Mouse (Mus musculus): ENCODE results near the gene 4931406P16Rik. TPM values are rescaled to one million over a fixed set of nuclear protein-coding genes. Genes with fewer than 3 reads are reported as not detected.
A peak's percentile ranks its signal among the peaks of the same experiment; 100 is the strongest.
"Not testable (repeated sequence)": the region's sequence is repeated elsewhere in the genome, so short reads cannot be mapped to it uniquely, and the experiment has no call there.

The 4931406P16Rik gene
- polyA plus RNA-seq, 1 experiment: 32.0 TPM

DNA sequence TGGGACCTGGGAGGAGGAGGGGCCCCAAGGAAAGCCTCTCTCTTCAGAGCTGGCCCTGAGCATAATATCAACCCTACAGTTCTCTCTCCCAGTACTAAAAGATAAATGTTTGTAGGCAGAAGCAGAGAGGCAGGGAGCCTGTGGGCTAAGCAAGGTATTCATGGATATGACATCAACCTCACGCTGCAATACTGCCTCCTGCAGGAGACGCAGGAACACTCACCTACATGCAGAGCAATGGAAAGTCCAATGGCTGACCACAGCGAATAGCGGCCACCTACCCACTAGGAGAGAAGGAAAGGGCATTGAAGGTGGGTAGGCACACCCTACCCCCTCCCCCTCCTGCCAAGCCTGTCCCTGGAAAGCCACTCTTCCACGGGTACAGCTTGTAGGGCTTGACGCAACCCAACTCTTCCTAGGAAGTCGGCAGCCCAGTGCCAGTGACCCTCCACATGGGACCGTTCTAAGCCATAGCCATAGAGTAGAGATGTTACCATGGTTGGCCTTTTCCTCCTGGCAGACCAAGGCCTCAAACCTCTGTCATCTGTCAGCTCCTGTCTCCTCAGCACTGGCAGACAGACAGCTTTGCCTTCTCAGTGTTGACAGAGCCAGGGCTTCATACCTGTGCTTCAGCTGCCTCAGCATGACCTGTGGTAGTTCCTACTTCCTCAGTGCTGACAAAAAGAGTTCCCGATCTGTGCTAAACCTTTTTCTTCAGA, 105.2 kb downstream of the 4931406P16Rik start:
- H3K27ac ChIP-seq (ENCODE audit: insufficient read depth, low read length): no peak overlapping the region
- H3K4me3 ChIP-seq (ENCODE audit: insufficient read depth, low read length): no peak overlapping the region
- H3K4me1 ChIP-seq (ENCODE audit: control insufficient read depth, insufficient read depth, low read length): no peaks in the 10 kb centered on the region
- TF ChIP-seq CTCF (IDR thresholded peaks at IDR 0.05; ENCODE audit: extremely low read depth, insufficient read depth, low read length): peak; percentile 22; the same call in 1 of the 2 replicates
- TF ChIP-seq POLR2A (IDR thresholded peaks at IDR 0.05; ENCODE audit: extremely low read depth, insufficient read depth, low read length): no peak

DNA sequence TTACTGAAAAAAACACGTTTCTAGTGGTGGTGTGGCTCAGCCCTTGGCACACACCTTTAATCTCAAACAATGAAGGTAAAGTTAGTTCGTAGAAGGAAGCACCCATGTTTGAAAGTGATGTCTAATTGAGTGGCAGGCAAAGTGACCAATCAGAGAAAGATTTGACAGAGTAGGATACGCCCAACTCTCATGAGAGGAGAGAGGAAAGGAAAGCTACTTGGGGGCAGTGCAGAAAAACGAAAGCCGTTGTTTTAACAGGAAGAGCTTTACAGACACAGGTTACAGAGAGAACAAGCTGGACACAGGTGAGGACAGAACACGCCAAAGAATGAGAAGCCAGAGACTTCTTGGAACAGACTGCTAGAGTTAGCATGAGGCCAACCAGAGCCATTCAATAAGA, 107.0 kb downstream of the 4931406P16Rik start:
- H3K4me1 ChIP-seq (ENCODE audit: control insufficient read depth, insufficient read depth, low read length): no peaks in the 10 kb centered on the region
- TF ChIP-seq POLR2A (IDR thresholded peaks at IDR 0.05; ENCODE audit: extremely low read depth, insufficient read depth, low read length) (no peak), CTCF (IDR thresholded peaks at IDR 0.05; ENCODE audit: extremely low read depth, insufficient read depth, low read length) (no peak)
- H3K4me3 ChIP-seq (ENCODE audit: insufficient read depth, low read length): no peak overlapping the region
- no peak overlapping the region for H3K27ac ChIP-seq (ENCODE audit: insufficient read depth, low read length)

- not testable (repeated sequence) for H3K4me3 ChIP-seq (ENCODE audit: insufficient read depth, low read length); H3K4me1 ChIP-seq (ENCODE audit: control insufficient read depth, insufficient read depth, low read length); H3K27ac ChIP-seq (ENCODE audit: insufficient read depth, low read length)
Observed at GRCm38 (mm10) chr7:34202147-34202546, 111.2 kb downstream of the 4931406P16Rik start.

- no peak overlapping the region for H3K4me3 ChIP-seq (ENCODE audit: insufficient read depth, low read length)
- H3K27ac ChIP-seq (ENCODE audit: insufficient read depth, low read length): no peak overlapping the region
- TF ChIP-seq POLR2A (IDR thresholded peaks at IDR 0.05; ENCODE audit: extremely low read depth, insufficient read depth, low read length): no peak
- TF ChIP-seq CTCF (IDR thresholded peaks at IDR 0.05; ENCODE audit: extremely low read depth, insufficient read depth, low read length): no peak
- no peaks in the 10 kb centered on the region for H3K4me1 ChIP-seq (ENCODE audit: control insufficient read depth, insufficient read depth, low read length)
Observed at GRCm38 (mm10) chr7:34200829-34201228, 112.5 kb downstream of the 4931406P16Rik start.

- Histone ChIP-seq H3K4me3 (ENCODE audit: insufficient read depth, low read length) (no peak overlapping the region), H3K4me1 (ENCODE audit: control insufficient read depth, insufficient read depth, low read length) (no peaks in the 10 kb centered on the region)
- peak; percentile 23; the same call in 1 of the 2 replicates for TF ChIP-seq CTCF (IDR thresholded peaks at IDR 0.05; ENCODE audit: extremely low read depth, insufficient read depth, low read length)
- no peak for TF ChIP-seq POLR2A (IDR thresholded peaks at IDR 0.05; ENCODE audit: extremely low read depth, insufficient read depth, low read length)
Observed at GRCm38 (mm10) chr7:34198346-34198745, 115.0 kb downstream of the 4931406P16Rik start.

GRCm38 (mm10) chr7:34196132-34197128, 116.9 kb downstream of the 4931406P16Rik start, which contains the start of gene Pdcd2l:
Gene Pdcd2l, minus strand, starts transcription at chr7:34196661.
- TF ChIP-seq CTCF (IDR thresholded peaks at IDR 0.05; ENCODE audit: extremely low read depth, insufficient read depth, low read length): no peak
- TF ChIP-seq POLR2A (IDR thresholded peaks at IDR 0.05; ENCODE audit: extremely low read depth, insufficient read depth, low read length): peak; percentile 63; the same call in 1 of the 2 replicates
- H3K4me1 ChIP-seq (ENCODE audit: control insufficient read depth, insufficient read depth, low read length): no peaks in the 10 kb centered on the region
- H3K4me3 ChIP-seq (ENCODE audit: insufficient read depth, low read length): peak within 1 kb of the TSS; percentile 83
- no peak within 1 kb of the TSS; the same call in 1 of the 2 replicates for H3K27ac ChIP-seq (ENCODE audit: insufficient read depth, low read length)

More at GRCm38 (mm10) chr7:34198346-34198745, 115.0 kb downstream of the 4931406P16Rik start:
- H3K27ac ChIP-seq (ENCODE audit: insufficient read depth, low read length): no peak overlapping the region

DNA sequence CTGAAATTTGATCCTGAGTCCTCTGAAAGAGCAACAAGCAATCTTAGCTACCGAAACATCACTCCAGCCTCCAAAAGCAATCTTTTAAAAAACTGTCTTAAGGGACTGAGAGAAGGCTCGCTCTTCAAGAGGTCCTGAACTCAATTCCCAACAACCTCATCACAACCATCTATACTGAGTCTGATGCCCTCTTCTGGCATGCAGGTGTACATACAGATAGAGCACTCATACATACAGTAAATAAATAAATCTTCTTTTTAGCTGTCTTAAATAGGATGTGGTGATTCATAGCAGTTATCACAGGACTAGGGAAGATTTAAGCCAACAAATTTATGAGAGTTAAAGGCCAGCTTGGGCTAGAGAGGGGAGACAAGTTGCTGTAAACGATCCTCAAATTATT, 117.7 kb downstream of the 4931406P16Rik start:
- Histone ChIP-seq H3K27ac (ENCODE audit: insufficient read depth, low read length) (no peak overlapping the region), H3K4me1 (ENCODE audit: control insufficient read depth, insufficient read depth, low read length) (no peaks in the 10 kb centered on the region), H3K4me3 (ENCODE audit: insufficient read depth, low read length) (peak overlapping the region; percentile 83)
- TF ChIP-seq CTCF (IDR thresholded peaks at IDR 0.05; ENCODE audit: extremely low read depth, insufficient read depth, low read length) (no peak), POLR2A (IDR thresholded peaks at IDR 0.05; ENCODE audit: extremely low read depth, insufficient read depth, low read length) (no peak)

DNA sequence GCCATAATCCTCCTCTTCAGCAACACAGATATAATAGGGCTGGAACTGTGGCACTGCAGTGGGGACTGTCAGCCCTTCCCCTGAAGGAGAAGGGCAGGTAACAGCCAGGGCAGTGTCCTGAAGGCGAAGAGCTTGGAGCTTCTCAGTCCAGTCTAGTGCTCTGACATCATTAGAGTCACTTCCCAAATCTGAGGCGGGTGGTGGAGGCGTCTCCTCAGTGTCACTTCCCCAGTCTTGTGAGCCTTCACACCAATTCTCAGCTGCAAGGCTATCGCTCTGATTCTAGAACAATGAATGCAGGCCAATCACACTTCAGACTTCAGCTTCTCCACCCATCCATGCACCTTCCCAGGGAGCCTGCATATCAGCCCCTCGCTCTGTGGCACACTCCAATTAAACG, 120.5 kb downstream of the 4931406P16Rik start:
- no peaks in the 10 kb centered on the region for H3K4me1 ChIP-seq (ENCODE audit: control insufficient read depth, insufficient read depth, low read length)
- TF ChIP-seq CTCF (IDR thresholded peaks at IDR 0.05; ENCODE audit: extremely low read depth, insufficient read depth, low read length) (no peak), POLR2A (IDR thresholded peaks at IDR 0.05; ENCODE audit: extremely low read depth, insufficient read depth, low read length) (no peak)
- no peak overlapping the region for H3K4me3 ChIP-seq (ENCODE audit: insufficient read depth, low read length)
- H3K27ac ChIP-seq (ENCODE audit: insufficient read depth, low read length): peak overlapping the region; percentile 51; the same call in 1 of the 2 replicates

DNA sequence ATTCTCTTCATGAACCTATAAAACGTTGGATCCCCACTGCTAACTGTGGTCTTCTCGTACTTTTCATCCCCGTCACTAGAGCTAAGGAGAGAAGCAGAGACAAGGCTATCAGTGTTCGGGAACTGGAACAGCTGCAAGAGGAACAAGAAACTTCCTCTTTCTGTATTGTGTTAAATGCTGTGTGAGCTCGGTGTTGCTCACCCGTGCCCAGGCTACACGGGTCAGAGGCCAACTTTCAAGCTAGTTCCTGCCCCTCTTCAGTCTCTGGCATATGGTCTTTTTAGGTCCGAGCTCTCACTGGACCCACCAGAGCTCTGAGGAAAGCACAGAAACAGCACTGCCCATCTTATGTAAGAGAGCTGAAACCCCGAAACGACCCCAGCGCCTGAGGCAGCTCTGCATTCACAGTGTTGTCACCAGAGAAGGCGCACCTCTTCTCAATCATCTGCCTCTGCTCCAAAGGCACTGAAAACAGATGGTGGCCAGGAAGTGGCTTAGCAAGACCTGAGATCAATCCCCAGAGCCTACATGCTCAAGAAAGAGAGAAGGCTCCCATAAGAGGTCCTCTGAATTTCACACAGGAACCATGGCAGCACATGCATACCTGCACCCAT, 123.9 kb downstream of the 4931406P16Rik start:
- no peaks in the 10 kb centered on the region for H3K4me1 ChIP-seq (ENCODE audit: control insufficient read depth, insufficient read depth, low read length)
- H3K4me3 ChIP-seq (ENCODE audit: insufficient read depth, low read length): no peak overlapping the region
- TF ChIP-seq CTCF (IDR thresholded peaks at IDR 0.05; ENCODE audit: extremely low read depth, insufficient read depth, low read length): no peak
- TF ChIP-seq POLR2A (IDR thresholded peaks at IDR 0.05; ENCODE audit: extremely low read depth, insufficient read depth, low read length): no peak
- no peak overlapping the region for H3K27ac ChIP-seq (ENCODE audit: insufficient read depth, low read length)

Other genes starting within 250 kb of the 4931406P16Rik start
- not detected in 2 replicates for gene Scgb1b30, start 218.1 kb downstream of the 4931406P16Rik start, polyA plus RNA-seq (2012; rRNA removed)
- 11.0 and 12.5 TPM in 2 replicates for gene Wtip, start 180.3 kb downstream of the 4931406P16Rik start, polyA plus RNA-seq (2012; rRNA removed)
- 97.3 and 99.8 TPM in 2 replicates for gene Uba2, start 144.0 kb downstream of the 4931406P16Rik start, polyA plus RNA-seq (2012; rRNA removed)
- 28.3 and 30.5 TPM in 2 replicates for gene Pdcd2l, start 116.9 kb downstream of the 4931406P16Rik start, polyA plus RNA-seq (2012; rRNA removed)
- 708 and 714 TPM in 2 replicates for gene Gpi1, start 83.2 kb downstream of the 4931406P16Rik start, polyA plus RNA-seq (2012; rRNA removed)
- gene Gm6096, start 62.5 kb downstream of the 4931406P16Rik start, polyA plus RNA-seq (2012; rRNA removed): not detected in 2 replicates
- gene Lsm14a, start 79.8 kb upstream of the 4931406P16Rik start, polyA plus RNA-seq (2012; rRNA removed): 49.4 and 55.9 TPM in 2 replicates